Mouse (Mus musculus) spleen, embryonic (tissue): ENCODE measurements around the gene Calb2.

ENCODE experiments used
- CTCF ChIA-PET: fragments of 350-600 bp; sonication (Branson Sonifier 250); formaldehyde crosslinking; loops from one replicate; lab custom pipeline; 2022; lab: Charles Lee

Gene Calb2

DNA sequence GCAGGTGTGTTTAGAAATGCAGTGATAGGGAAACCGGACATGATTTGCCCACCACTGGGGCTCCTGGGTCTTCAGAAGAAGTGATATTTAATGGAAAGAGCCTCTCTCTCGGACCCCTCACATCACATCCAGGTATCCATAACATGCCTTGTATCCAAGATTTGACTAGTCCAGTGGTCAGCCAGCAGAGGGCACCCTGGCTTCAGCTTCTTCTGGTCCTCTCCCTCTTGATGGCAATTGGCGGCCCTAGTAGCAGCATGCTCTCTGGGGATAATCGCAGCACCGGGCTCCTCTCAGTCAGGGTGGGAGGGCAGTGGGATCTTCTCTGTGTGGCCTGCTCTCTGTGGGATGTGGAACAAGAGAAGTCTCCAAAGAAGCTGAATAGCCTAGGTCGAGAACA, 48.3 kb downstream of the Calb2 start:
- CTCF ChIA-PET = no interaction called here

GRCm38 (mm10) chr8:110102653-110103052, 65.4 kb downstream of the Calb2 start, which contains the start of gene Gm17720:
Gene Gm17720 (minus strand): TSS chr8:110102753.
- CTCF ChIA-PET = no interaction called here

DNA sequence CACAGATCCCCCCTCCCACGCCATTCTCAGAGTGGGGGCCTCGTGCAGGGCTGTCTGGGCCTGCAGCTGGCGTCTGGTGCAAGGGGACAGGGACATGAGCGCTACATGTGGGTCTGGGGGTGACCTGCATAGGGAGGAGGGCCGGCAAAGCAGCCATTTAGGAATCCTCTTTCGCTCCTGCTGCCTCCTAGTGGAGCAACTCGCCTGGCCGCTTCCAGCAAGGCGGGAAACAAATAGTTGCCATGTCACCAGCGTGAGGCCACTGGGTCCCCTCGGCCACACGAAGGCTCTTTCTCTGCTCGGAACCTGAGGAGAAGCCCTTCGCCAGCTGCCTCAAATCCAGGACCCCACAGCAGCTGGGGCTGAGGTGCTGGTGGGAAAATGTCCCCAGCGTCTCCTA, 66.3 kb downstream of the Calb2 start:
- CTCF ChIA-PET = no interaction called here

DNA sequence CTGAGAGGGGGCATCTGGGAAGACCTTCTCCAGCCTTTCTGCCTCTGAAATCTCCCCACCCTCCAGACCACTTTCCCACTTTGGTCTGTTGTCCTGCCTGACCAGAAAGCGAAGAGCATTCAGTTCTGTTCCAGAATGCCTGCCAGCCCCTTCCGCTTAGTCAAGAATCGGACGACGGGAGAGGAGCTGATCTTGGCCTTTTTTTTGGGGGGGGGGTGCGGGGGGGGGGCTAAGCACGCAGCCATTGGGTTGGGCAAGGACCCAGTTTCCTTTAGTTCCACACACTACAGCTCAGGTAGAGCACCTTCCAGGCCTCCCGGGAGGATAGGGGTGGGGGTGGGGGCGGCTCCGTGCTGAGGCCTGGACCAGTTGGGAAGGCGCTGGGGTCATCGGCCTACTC, 67.1 kb downstream of the Calb2 start, which contains the start of gene Gm21964:
Gene Gm21964 (plus strand): TSS at position 301 of the 400 bp plus-strand sequence.
- CTCF ChIA-PET = interaction anchor here (0.6 kb wide), 1 partner anchor 1211 kb away, joined by 9 read pairs; no protein-coding TSS in a partner anchor

- CTCF ChIA-PET = interaction anchor here (0.6 kb wide), 1 partner anchor 43 kb away, joined by 4 read pairs; no protein-coding TSS in a partner anchor
These were observed 76.1 kb downstream of the Calb2 start for GRCm38 (mm10) chr8:110091869-110092268.
